Mouse (Mus musculus): ENCODE data around the gene Rab8a. TPM values are rescaled to one million over a fixed set of nuclear protein-coding genes. Genes with fewer than 3 reads are reported as not detected.

Gene Rab8a
- polyA plus RNA-seq, 1 experiment from 2014 or later = 104 TPM

DNA sequence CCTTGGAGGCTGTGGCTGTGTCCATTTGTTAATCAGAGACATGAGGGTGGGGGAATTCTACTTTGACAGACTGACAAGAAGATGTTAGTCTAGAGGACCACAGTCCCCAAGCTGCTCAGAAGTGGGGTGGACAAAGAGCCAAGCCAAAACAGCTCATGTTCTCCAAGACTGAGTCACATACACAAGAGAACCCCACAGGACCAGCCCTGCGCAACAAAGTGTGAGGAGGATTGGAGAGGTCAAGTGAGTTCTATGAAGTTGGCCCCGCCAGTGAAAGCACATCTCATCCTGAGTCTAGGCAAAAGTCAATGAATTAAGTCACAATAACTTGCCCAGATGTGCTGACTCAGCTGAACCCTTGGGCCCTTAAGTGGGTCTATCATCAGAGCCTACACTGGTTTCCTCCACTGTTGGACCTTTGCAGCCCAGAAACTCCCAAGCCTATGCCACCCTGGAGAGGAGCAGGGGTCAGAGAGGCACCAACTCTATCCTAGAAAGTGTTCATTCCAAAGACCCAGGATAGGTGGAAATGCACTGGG lies 26.9 kb downstream of the Rab8a start:
- no peak overlapping the region for H3K4me2 ChIP-seq (ENCODE audit: low read length)
- H3K4me1 ChIP-seq (replicated peaks; ENCODE audit: control insufficient read depth, insufficient read depth, low read length) = no peaks in the 10 kb centered on the region
- ATAC-seq (replicated peaks; ENCODE audit: low FRiP score, low TSS enrichment, low read depth) (no peak), DNase-seq (ENCODE audit: low spot score) (no peak)
- H3K9ac ChIP-seq (ENCODE audit: low read length) = no peak overlapping the region
- 92% methylated on average over 2 of the region's 2 CpGs for WGBS
- H3K36me3 ChIP-seq (ENCODE audit: control insufficient read depth, insufficient read depth, low read length) = no peaks in the 10 kb centered on the region
- H3K9me3 ChIP-seq (ENCODE audit: control insufficient read depth, low read length) = no peaks in the 10 kb centered on the region
- no peaks in the 10 kb centered on the region for H3K27me3 ChIP-seq (replicated peaks; ENCODE audit: control insufficient read depth, insufficient read depth, low read length)
- no peak overlapping the region for H3K27ac ChIP-seq (ENCODE audit: low read depth)
- no peak overlapping the region for H3K4me3 ChIP-seq (ENCODE audit: low read depth, low read length)

DNA sequence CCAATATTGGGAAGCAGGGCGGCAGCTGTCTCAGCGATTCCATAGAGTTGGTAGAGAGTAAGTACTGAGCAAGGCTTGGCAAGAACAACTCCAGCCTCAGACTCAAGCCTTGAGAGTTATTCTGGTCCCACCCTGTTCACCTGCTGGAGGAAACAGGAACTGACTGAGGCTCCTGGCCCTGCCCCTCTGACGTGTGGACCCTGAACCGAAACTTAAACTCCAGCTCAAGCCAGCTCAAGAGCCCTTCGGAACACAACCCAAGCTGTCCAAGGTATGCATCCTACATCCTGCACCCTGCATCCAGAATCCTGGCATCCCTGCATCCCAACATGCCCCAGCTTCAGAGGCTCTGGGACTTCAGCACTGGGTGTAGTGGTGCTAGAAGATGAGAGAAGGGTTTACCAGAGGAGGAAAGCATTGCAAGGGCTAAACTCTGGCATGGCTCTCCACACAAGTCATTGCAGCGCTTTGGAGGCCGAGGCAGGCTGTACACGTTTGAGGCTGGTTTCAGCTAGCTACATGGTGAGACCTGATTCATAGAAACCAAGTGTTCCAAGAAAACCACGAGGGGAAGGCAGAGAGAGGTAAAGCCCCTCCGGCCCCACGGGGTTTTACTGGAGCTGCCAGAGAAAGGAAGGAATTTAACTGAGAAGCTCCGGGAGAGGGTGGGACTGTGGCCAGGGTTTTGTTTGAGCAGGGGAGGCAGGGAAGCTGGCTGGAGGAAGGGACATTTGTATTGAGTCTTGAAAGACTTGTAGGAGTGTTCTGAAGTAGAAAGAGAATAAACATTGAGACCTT lies 28.6 kb downstream of the Rab8a start, which contains the start of gene Hsh2d:
TSS of gene Hsh2d (plus strand) at position 222 of the 798 bp plus-strand sequence.
- Histone ChIP-seq H3K36me3 (ENCODE audit: control insufficient read depth, insufficient read depth, low read length) (no peaks in the 10 kb centered on the region), H3K27me3 (replicated peaks; ENCODE audit: control insufficient read depth, insufficient read depth, low read length) (no peaks in the 10 kb centered on the region), H3K9me3 (ENCODE audit: control insufficient read depth, low read length) (no peaks in the 10 kb centered on the region), H3K4me3 (ENCODE audit: low read depth, low read length) (no peak within 1 kb of the TSS), H3K4me2 (ENCODE audit: low read length) (no peak within 1 kb of the TSS), H3K27ac (ENCODE audit: low read depth) (no peak within 1 kb of the TSS), H3K9ac (ENCODE audit: low read length) (no peak within 1 kb of the TSS), H3K4me1 (replicated peaks; ENCODE audit: control insufficient read depth, insufficient read depth, low read length) (no peaks in the 10 kb centered on the region)
- no peak for DNase-seq (ENCODE audit: low spot score)
- ATAC-seq (replicated peaks; ENCODE audit: low FRiP score, low TSS enrichment, low read depth) = 0 out of 2 replicates have a peak, but pooled peaks have one; percentile 53
- WGBS = 67% methylated on average over 12 of the region's 12 CpGs

DNA sequence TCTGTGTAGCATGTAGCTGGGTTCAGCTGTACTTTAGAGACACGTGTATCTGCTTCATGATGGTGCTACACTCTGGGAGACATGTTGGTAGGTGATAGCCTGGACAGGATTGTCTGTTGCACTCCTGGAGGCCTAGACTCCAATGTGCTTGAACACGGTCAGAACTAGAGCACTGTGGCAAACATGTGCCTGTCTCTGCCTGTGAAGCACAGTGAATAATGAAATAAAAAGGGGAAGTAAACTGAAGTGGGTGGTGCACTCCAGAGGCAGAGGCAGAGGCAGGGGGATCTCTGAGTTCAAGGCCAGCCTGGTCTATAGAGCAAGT lies 29.2 kb downstream of the Rab8a start:
- H3K4me3 ChIP-seq (ENCODE audit: low read depth, low read length) = no peak overlapping the region
- no peaks in the 10 kb centered on the region for H3K9me3 ChIP-seq (ENCODE audit: control insufficient read depth, low read length)
- H3K27ac ChIP-seq (ENCODE audit: low read depth) = no peak overlapping the region
- ATAC-seq (replicated peaks; ENCODE audit: low FRiP score, low TSS enrichment, low read depth) = no peak
- 64% methylated on average over 2 of the region's 2 CpGs for WGBS
- H3K4me2 ChIP-seq (ENCODE audit: low read length) = no peak overlapping the region
- no peaks in the 10 kb centered on the region for H3K27me3 ChIP-seq (replicated peaks; ENCODE audit: control insufficient read depth, insufficient read depth, low read length)
- no peaks in the 10 kb centered on the region for H3K36me3 ChIP-seq (ENCODE audit: control insufficient read depth, insufficient read depth, low read length)
- DNase-seq (ENCODE audit: low spot score) = no peak
- H3K4me1 ChIP-seq (replicated peaks; ENCODE audit: control insufficient read depth, insufficient read depth, low read length) = no peaks in the 10 kb centered on the region
- no peak overlapping the region for H3K9ac ChIP-seq (ENCODE audit: low read length)

DNA sequence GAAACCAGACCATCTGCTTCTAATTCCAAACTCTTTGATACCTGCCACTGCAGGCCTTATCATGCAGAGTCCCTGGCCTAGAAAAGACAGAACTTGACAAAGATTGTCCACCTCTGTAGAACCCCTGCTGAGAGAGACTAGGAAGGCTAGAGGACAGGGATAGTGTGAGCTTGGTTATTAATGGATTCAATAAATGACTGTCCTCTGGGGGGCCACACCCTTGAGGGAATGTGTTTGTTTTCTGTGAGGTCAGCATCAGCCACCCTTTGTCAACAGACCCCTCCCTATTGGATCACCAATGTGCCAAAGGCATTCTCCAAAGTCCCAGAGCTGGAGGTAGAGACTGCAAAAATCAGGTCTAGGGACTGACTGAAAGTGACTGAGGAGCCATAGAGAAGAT lies 31.1 kb downstream of the Rab8a start:
- no peak overlapping the region for H3K4me2 ChIP-seq (ENCODE audit: low read length)
- no peaks in the 10 kb centered on the region for H3K4me1 ChIP-seq (replicated peaks; ENCODE audit: control insufficient read depth, insufficient read depth, low read length)
- H3K36me3 ChIP-seq (ENCODE audit: control insufficient read depth, insufficient read depth, low read length) = no peaks in the 10 kb centered on the region
- H3K27ac ChIP-seq (ENCODE audit: low read depth) = no peak overlapping the region
- no peak for DNase-seq (ENCODE audit: low spot score)
- H3K9ac ChIP-seq (ENCODE audit: low read length) = no peak overlapping the region
- no peak for ATAC-seq (replicated peaks; ENCODE audit: low FRiP score, low TSS enrichment, low read depth)
- no peaks in the 10 kb centered on the region for H3K9me3 ChIP-seq (ENCODE audit: control insufficient read depth, low read length)
- no peaks in the 10 kb centered on the region for H3K27me3 ChIP-seq (replicated peaks; ENCODE audit: control insufficient read depth, insufficient read depth, low read length)
- no peak overlapping the region for H3K4me3 ChIP-seq (ENCODE audit: low read depth, low read length)

DNA sequence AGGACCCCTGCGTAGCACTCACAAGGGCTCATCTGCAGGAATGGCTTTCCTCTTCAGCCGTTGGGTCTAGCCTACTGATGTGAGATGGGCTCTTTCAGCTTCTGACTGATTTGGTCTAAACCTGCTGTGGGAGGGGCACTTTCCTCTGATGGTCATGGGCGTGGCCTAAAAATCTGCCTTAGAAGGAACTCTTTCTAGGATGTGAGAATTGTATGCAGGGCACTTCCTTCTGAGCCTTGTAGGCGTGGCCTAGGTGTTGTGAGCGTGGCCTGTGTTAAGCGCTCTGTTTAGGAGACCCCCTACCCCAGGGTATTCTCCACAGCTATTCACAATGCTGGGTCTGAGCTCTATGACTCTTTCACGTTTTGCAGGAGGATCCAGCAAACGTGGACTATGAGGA lies 37.0 kb downstream of the Rab8a start:
- Histone ChIP-seq H3K36me3 (ENCODE audit: control insufficient read depth, insufficient read depth, low read length) (no peaks in the 10 kb centered on the region), H3K4me3 (ENCODE audit: low read depth, low read length) (no peak overlapping the region), H3K27me3 (replicated peaks; ENCODE audit: control insufficient read depth, insufficient read depth, low read length) (no peaks in the 10 kb centered on the region), H3K4me2 (ENCODE audit: low read length) (no peak overlapping the region), H3K9ac (ENCODE audit: low read length) (no peak overlapping the region), H3K4me1 (replicated peaks; ENCODE audit: control insufficient read depth, insufficient read depth, low read length) (no peaks in the 10 kb centered on the region), H3K9me3 (ENCODE audit: control insufficient read depth, low read length) (peaks cover 6% of the 10 kb centered on the region), H3K27ac (ENCODE audit: low read depth) (no peak overlapping the region)
- DNase-seq (ENCODE audit: low spot score) = no peak
- ATAC-seq (replicated peaks; ENCODE audit: low FRiP score, low TSS enrichment, low read depth) = no peak
- WGBS = 49% methylated on average over 8 of the region's 8 CpGs

DNA sequence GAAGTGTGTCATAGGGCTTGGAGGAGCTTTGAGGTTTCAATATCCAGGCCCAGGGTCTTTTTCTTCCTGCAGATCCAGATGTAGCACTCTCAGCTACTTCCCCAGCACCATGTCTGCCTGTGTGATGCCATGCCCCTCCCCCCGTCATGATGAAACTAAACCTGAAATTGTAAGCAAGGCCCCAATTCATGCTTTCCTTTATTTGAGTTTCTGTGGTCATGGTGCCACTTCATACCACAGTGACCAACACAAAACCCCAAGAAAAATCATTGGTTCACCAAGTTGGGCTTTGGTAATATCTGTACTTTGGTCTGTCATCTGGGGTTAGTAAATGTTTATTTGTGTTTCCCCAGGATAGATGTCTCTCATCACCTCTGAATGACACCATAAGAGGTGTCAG lies 47.6 kb downstream of the Rab8a start:
- Histone ChIP-seq H3K36me3 (ENCODE audit: control insufficient read depth, insufficient read depth, low read length) (no peaks in the 10 kb centered on the region), H3K4me1 (replicated peaks; ENCODE audit: control insufficient read depth, insufficient read depth, low read length) (no peaks in the 10 kb centered on the region), H3K9me3 (ENCODE audit: control insufficient read depth, low read length) (peaks cover 6% of the 10 kb centered on the region; the same call in 1 of the 2 replicates), H3K4me3 (ENCODE audit: low read depth, low read length) (no peak overlapping the region), H3K27ac (ENCODE audit: low read depth) (no peak overlapping the region), H3K9ac (ENCODE audit: low read length) (no peak overlapping the region), H3K4me2 (ENCODE audit: low read length) (no peak overlapping the region), H3K27me3 (replicated peaks; ENCODE audit: control insufficient read depth, insufficient read depth, low read length) (no peaks in the 10 kb centered on the region)
- DNase-seq (ENCODE audit: low spot score) = no peak
- 85% methylated on average over 1 of the region's 1 CpGs for WGBS
- ATAC-seq (replicated peaks; ENCODE audit: low FRiP score, low TSS enrichment, low read depth) = no peak

DNA sequence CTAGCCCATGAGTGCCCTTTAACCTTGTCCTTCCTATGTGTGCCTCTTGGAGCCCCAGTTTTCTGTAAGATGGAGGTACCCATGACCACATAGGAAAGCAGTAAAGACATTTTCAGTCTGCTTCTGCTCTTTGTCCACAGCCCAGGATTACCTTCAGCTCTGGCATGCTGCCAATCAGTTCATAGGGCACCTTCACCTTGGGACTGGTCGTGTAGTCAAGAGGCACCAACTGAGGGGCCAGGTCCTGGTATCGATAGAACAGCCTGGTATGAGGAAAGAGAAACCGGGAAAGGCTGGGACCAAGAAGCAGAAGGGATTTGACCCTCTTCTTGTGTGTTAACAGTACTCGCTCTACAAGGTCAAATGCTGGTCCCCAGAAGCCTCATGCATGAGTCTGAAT lies 49.2 kb downstream of the Rab8a start:
- no peak for ATAC-seq (replicated peaks; ENCODE audit: low FRiP score, low TSS enrichment, low read depth)
- no peaks in the 10 kb centered on the region for H3K4me1 ChIP-seq (replicated peaks; ENCODE audit: control insufficient read depth, insufficient read depth, low read length)
- H3K9me3 ChIP-seq (ENCODE audit: control insufficient read depth, low read length) = no peaks in the 10 kb centered on the region
- no peak overlapping the region for H3K9ac ChIP-seq (ENCODE audit: low read length)
- WGBS = 74% methylated on average over 4 of the region's 4 CpGs
- no peaks in the 10 kb centered on the region for H3K36me3 ChIP-seq (ENCODE audit: control insufficient read depth, insufficient read depth, low read length)
- H3K27ac ChIP-seq (ENCODE audit: low read depth) = no peak overlapping the region
- no peaks in the 10 kb centered on the region for H3K27me3 ChIP-seq (replicated peaks; ENCODE audit: control insufficient read depth, insufficient read depth, low read length)
- DNase-seq (ENCODE audit: low spot score) = no peak
- H3K4me3 ChIP-seq (ENCODE audit: low read depth, low read length) = no peak overlapping the region
- H3K4me2 ChIP-seq (ENCODE audit: low read length) = no peak overlapping the region

DNA sequence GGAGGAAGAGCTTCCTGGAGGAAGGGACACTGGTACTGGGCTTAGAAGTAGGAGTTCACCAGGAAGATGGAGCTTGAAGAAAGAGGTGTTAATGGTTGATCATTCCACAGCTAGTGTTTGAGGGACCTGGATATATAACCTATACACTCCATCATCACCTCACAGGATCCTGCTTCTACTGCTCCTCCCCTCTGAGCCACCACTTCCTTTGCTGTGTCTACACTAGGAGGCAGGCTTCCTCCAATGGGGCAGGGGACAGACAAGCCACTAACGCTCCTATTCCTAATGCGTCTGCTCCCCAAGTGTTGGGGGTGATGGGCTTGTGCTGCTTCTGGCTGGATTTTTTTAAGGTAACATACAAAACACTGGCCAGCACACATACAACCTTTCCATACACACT lies 49.7 kb downstream of the Rab8a start:
- no peak overlapping the region for H3K4me2 ChIP-seq (ENCODE audit: low read length)
- no peak overlapping the region for H3K9ac ChIP-seq (ENCODE audit: low read length)
- no peak for ATAC-seq (replicated peaks; ENCODE audit: low FRiP score, low TSS enrichment, low read depth)
- no peak overlapping the region for H3K27ac ChIP-seq (ENCODE audit: low read depth)
- H3K4me3 ChIP-seq (ENCODE audit: low read depth, low read length) = no peak overlapping the region
- H3K9me3 ChIP-seq (ENCODE audit: control insufficient read depth, low read length) = no peaks in the 10 kb centered on the region
- H3K4me1 ChIP-seq (replicated peaks; ENCODE audit: control insufficient read depth, insufficient read depth, low read length) = no peaks in the 10 kb centered on the region
- no peaks in the 10 kb centered on the region for H3K36me3 ChIP-seq (ENCODE audit: control insufficient read depth, insufficient read depth, low read length)
- 67% methylated on average over 2 of the region's 2 CpGs for WGBS
- no peak for DNase-seq (ENCODE audit: low spot score)
- H3K27me3 ChIP-seq (replicated peaks; ENCODE audit: control insufficient read depth, insufficient read depth, low read length) = no peaks in the 10 kb centered on the region

DNA sequence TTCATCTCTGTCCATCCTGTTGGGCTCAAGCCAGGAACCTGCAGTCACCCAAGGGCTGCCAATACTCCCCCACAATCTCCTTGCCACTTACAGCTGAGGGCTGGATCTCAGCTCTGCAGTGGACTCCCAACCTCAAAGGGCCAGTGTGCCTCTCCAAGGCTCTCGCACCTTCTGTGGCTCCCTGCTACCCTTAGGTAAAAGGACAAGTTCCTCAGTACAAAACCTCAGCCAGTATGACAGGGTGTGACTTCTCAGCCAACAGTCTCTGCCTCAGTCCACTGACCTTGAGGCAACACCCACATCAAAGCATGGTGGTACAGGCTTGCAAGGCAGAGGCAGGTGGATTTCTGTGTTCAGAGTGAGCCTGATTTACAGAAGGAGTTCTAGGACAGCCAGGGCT lies 50.8 kb downstream of the Rab8a start:
- no peak overlapping the region for H3K4me2 ChIP-seq (ENCODE audit: low read length)
- no peak for DNase-seq (ENCODE audit: low spot score)
- no peak overlapping the region for H3K27ac ChIP-seq (ENCODE audit: low read depth)
- no peak overlapping the region for H3K4me3 ChIP-seq (ENCODE audit: low read depth, low read length)
- WGBS = 90% methylated on average over 1 of the region's 1 CpGs
- H3K4me1 ChIP-seq (replicated peaks; ENCODE audit: control insufficient read depth, insufficient read depth, low read length) = no peaks in the 10 kb centered on the region
- no peak for ATAC-seq (replicated peaks; ENCODE audit: low FRiP score, low TSS enrichment, low read depth)
- no peaks in the 10 kb centered on the region for H3K9me3 ChIP-seq (ENCODE audit: control insufficient read depth, low read length)
- H3K9ac ChIP-seq (ENCODE audit: low read length) = no peak overlapping the region
- no peaks in the 10 kb centered on the region for H3K36me3 ChIP-seq (ENCODE audit: control insufficient read depth, insufficient read depth, low read length)
- 0 out of 2 replicates have a peak, but pooled peaks cover 2% of the 10 kb centered on the region for H3K27me3 ChIP-seq (replicated peaks; ENCODE audit: control insufficient read depth, insufficient read depth, low read length)
